Mouse (Mus musculus): Measurements from ENCODE around the gene Colgalt1. TPM values are rescaled to one million over a fixed set of nuclear protein-coding genes. Genes with fewer than 3 reads are reported as not detected.

The Colgalt1 gene
- polyA plus RNA-seq, 1 experiment from 2014 or later: 46.6 TPM

- Histone ChIP-seq H3K4me1 (ENCODE audit: control insufficient read depth, insufficient read depth, low read length) (no peaks in the 10 kb centered on the region), H3K36me3 (ENCODE audit: control insufficient read depth, insufficient read depth, low read length) (no peaks in the 10 kb centered on the region), H3K27me3 (ENCODE audit: control insufficient read depth, insufficient read depth, low read length) (no peaks in the 10 kb centered on the region), H3K4me2 (ENCODE audit: low read depth, severe bottlenecking) (no peak overlapping the region), H3K9me3 (ENCODE audit: control insufficient read depth, low read length) (no peaks in the 10 kb centered on the region), H3K9ac (ENCODE audit: low read length) (no peak overlapping the region), H3K27ac (replicated peaks; ENCODE audit: low read depth, low read length) (no peak overlapping the region), H3K4me3 (ENCODE audit: low read depth, low read length) (no peak overlapping the region)
- 61% methylated on average over 1 of the region's 1 CpGs for WGBS
- DNase-seq (ENCODE audit: low spot score) (no peak), ATAC-seq (ENCODE audit: insufficient number of reproducible peaks, low FRiP score, low TSS enrichment, low read depth) (no peak)
Measured at GRCm38 (mm10) chr8:71579009-71579408, 31.8 kb upstream of the Colgalt1 start.

- no peak for DNase-seq (ENCODE audit: low spot score)
- Histone ChIP-seq H3K36me3 (ENCODE audit: control insufficient read depth, insufficient read depth, low read length) (no peaks in the 10 kb centered on the region), H3K27me3 (ENCODE audit: control insufficient read depth, insufficient read depth, low read length) (no peaks in the 10 kb centered on the region), H3K4me1 (ENCODE audit: control insufficient read depth, insufficient read depth, low read length) (no peaks in the 10 kb centered on the region), H3K9me3 (ENCODE audit: control insufficient read depth, low read length) (no peaks in the 10 kb centered on the region), H3K9ac (ENCODE audit: low read length) (no peak overlapping the region), H3K4me2 (ENCODE audit: low read depth, severe bottlenecking) (no peak overlapping the region), H3K4me3 (ENCODE audit: low read depth, low read length) (no peak overlapping the region), H3K27ac (replicated peaks; ENCODE audit: low read depth, low read length) (no peak overlapping the region)
- 90% methylated on average over 14 of the region's 14 CpGs for WGBS
- no peak for ATAC-seq (ENCODE audit: insufficient number of reproducible peaks, low FRiP score, low TSS enrichment, low read depth)
Measured at GRCm38 (mm10) chr8:71579476-71579875, 31.3 kb upstream of the Colgalt1 start.

- ATAC-seq (ENCODE audit: insufficient number of reproducible peaks, low FRiP score, low TSS enrichment, low read depth) (no peak), DNase-seq (ENCODE audit: low spot score) (no peak)
- H3K9me3 ChIP-seq (ENCODE audit: control insufficient read depth, low read length): no peaks in the 10 kb centered on the region
- no peak overlapping the region for H3K9ac ChIP-seq (ENCODE audit: low read length)
- no peak overlapping the region for H3K4me2 ChIP-seq (ENCODE audit: low read depth, severe bottlenecking)
- no peaks in the 10 kb centered on the region for H3K4me1 ChIP-seq (ENCODE audit: control insufficient read depth, insufficient read depth, low read length)
- no peaks in the 10 kb centered on the region for H3K27me3 ChIP-seq (ENCODE audit: control insufficient read depth, insufficient read depth, low read length)
- H3K27ac ChIP-seq (replicated peaks; ENCODE audit: low read depth, low read length): no peak overlapping the region
- no peaks in the 10 kb centered on the region for H3K36me3 ChIP-seq (ENCODE audit: control insufficient read depth, insufficient read depth, low read length)
- H3K4me3 ChIP-seq (ENCODE audit: low read depth, low read length): no peak overlapping the region
- whole genome bisulfite sequencing: 46% methylated on average over 9 of the region's 9 CpGs
Measured at GRCm38 (mm10) chr8:71580201-71580600, 30.6 kb upstream of the Colgalt1 start.

- DNase-seq (ENCODE audit: low spot score) (peak; percentile 67), ATAC-seq (ENCODE audit: insufficient number of reproducible peaks, low FRiP score, low TSS enrichment, low read depth) (no peak)
- H3K4me1 ChIP-seq (ENCODE audit: control insufficient read depth, insufficient read depth, low read length): no peaks in the 10 kb centered on the region
- WGBS: 72% methylated on average over 2 of the region's 2 CpGs
- H3K9me3 ChIP-seq (ENCODE audit: control insufficient read depth, low read length): no peaks in the 10 kb centered on the region
- no peak overlapping the region for H3K9ac ChIP-seq (ENCODE audit: low read length)
- H3K27ac ChIP-seq (replicated peaks; ENCODE audit: low read depth, low read length): no peak overlapping the region
- H3K4me2 ChIP-seq (ENCODE audit: low read depth, severe bottlenecking): no peak overlapping the region
- no peaks in the 10 kb centered on the region for H3K36me3 ChIP-seq (ENCODE audit: control insufficient read depth, insufficient read depth, low read length)
- H3K4me3 ChIP-seq (ENCODE audit: low read depth, low read length): no peak overlapping the region
- H3K27me3 ChIP-seq (ENCODE audit: control insufficient read depth, insufficient read depth, low read length): no peaks in the 10 kb centered on the region
Measured at GRCm38 (mm10) chr8:71586891-71587290, 23.9 kb upstream of the Colgalt1 start.

- H3K36me3 ChIP-seq (ENCODE audit: control insufficient read depth, insufficient read depth, low read length): no peaks in the 10 kb centered on the region
Measured at GRCm38 (mm10) chr8:71588762-71589161, 22.0 kb upstream of the Colgalt1 start.

GRCm38 (mm10) chr8:71591017-71591416 lies 19.8 kb upstream of the Colgalt1 start:
- H3K27ac ChIP-seq (replicated peaks; ENCODE audit: low read depth, low read length): no peak overlapping the region
- DNase-seq (ENCODE audit: low spot score): no peak

More at GRCm38 (mm10) chr8:71588762-71589161, 22.0 kb upstream of the Colgalt1 start:
- Histone ChIP-seq H3K27ac (replicated peaks; ENCODE audit: low read depth, low read length) (no peak overlapping the region), H3K27me3 (ENCODE audit: control insufficient read depth, insufficient read depth, low read length) (no peaks in the 10 kb centered on the region), H3K4me3 (ENCODE audit: low read depth, low read length) (no peak overlapping the region), H3K9me3 (ENCODE audit: control insufficient read depth, low read length) (no peaks in the 10 kb centered on the region), H3K4me2 (ENCODE audit: low read depth, severe bottlenecking) (no peak overlapping the region), H3K9ac (ENCODE audit: low read length) (no peak overlapping the region), H3K4me1 (ENCODE audit: control insufficient read depth, insufficient read depth, low read length) (peaks cover 5% of the 10 kb centered on the region)
- DNase-seq (ENCODE audit: low spot score): no peak
- 75% methylated on average over 3 of the region's 3 CpGs for WGBS
- no peak for ATAC-seq (ENCODE audit: insufficient number of reproducible peaks, low FRiP score, low TSS enrichment, low read depth)

GRCm38 (mm10) chr8:71591471-71592373 lies 19.1 kb upstream of the Colgalt1 start, which contains the start of gene Pgls:
Gene Pgls (plus strand): TSS chr8:71592176.
- peaks cover 5% of the 10 kb centered on the region for H3K4me1 ChIP-seq (ENCODE audit: control insufficient read depth, insufficient read depth, low read length)
- ATAC-seq (ENCODE audit: insufficient number of reproducible peaks, low FRiP score, low TSS enrichment, low read depth): peak; percentile 81
- H3K27me3 ChIP-seq (ENCODE audit: control insufficient read depth, insufficient read depth, low read length): no peaks in the 10 kb centered on the region
- H3K27ac ChIP-seq (replicated peaks; ENCODE audit: low read depth, low read length): peak within 1 kb of the TSS; percentile 91
- DNase-seq (ENCODE audit: low spot score): peak; percentile 94
- H3K36me3 ChIP-seq (ENCODE audit: control insufficient read depth, insufficient read depth, low read length): no peaks in the 10 kb centered on the region
- peak within 1 kb of the TSS; percentile 92 for H3K4me3 ChIP-seq (ENCODE audit: low read depth, low read length)
- under 1% methylated on average over 68 of the region's 71 CpGs for WGBS
- H3K9ac ChIP-seq (ENCODE audit: low read length): peak within 1 kb of the TSS; percentile 96
- H3K9me3 ChIP-seq (ENCODE audit: control insufficient read depth, low read length): no peaks in the 10 kb centered on the region
- H3K4me2 ChIP-seq (ENCODE audit: low read depth, severe bottlenecking): peak within 1 kb of the TSS; percentile 92

More at GRCm38 (mm10) chr8:71591017-71591416, 19.8 kb upstream of the Colgalt1 start:
- WGBS: 36% methylated on average over 5 of the region's 5 CpGs
- Histone ChIP-seq H3K27me3 (ENCODE audit: control insufficient read depth, insufficient read depth, low read length) (no peaks in the 10 kb centered on the region), H3K4me1 (ENCODE audit: control insufficient read depth, insufficient read depth, low read length) (peaks cover 5% of the 10 kb centered on the region), H3K4me2 (ENCODE audit: low read depth, severe bottlenecking) (peak overlapping the region; percentile 92), H3K36me3 (ENCODE audit: control insufficient read depth, insufficient read depth, low read length) (no peaks in the 10 kb centered on the region), H3K9ac (ENCODE audit: low read length) (peak overlapping the region; percentile 96), H3K9me3 (ENCODE audit: control insufficient read depth, low read length) (no peaks in the 10 kb centered on the region), H3K4me3 (ENCODE audit: low read depth, low read length) (peak overlapping the region; percentile 92)
- no peak for ATAC-seq (ENCODE audit: insufficient number of reproducible peaks, low FRiP score, low TSS enrichment, low read depth)

- peak overlapping the region; percentile 96 for H3K9ac ChIP-seq (ENCODE audit: low read length)
- ATAC-seq (ENCODE audit: insufficient number of reproducible peaks, low FRiP score, low TSS enrichment, low read depth): peak; percentile 36; the same call in 1 of the 2 replicates
- H3K9me3 ChIP-seq (ENCODE audit: control insufficient read depth, low read length): no peaks in the 10 kb centered on the region
- H3K4me2 ChIP-seq (ENCODE audit: low read depth, severe bottlenecking): peak overlapping the region; percentile 92
- no peak for DNase-seq (ENCODE audit: low spot score)
- peaks cover 5% of the 10 kb centered on the region for H3K4me1 ChIP-seq (ENCODE audit: control insufficient read depth, insufficient read depth, low read length)
- WGBS: 6% methylated on average over 60 of the region's 60 CpGs
- peak overlapping the region; percentile 91 for H3K27ac ChIP-seq (replicated peaks; ENCODE audit: low read depth, low read length)
- no peaks in the 10 kb centered on the region for H3K36me3 ChIP-seq (ENCODE audit: control insufficient read depth, insufficient read depth, low read length)
- H3K4me3 ChIP-seq (ENCODE audit: low read depth, low read length): peak overlapping the region; percentile 92
- H3K27me3 ChIP-seq (ENCODE audit: control insufficient read depth, insufficient read depth, low read length): no peaks in the 10 kb centered on the region
Measured at GRCm38 (mm10) chr8:71592374-71593170, 18.2 kb upstream of the Colgalt1 start.
